Mouse (Mus musculus) retina, postnatal 7 days (tissue): ENCODE measurements around the gene Pappa.
A peak's percentile ranks its signal among the peaks of the same experiment; 100 is the strongest.

Experiments used
- DNase-seq: peaks from one replicate; pipeline ENCODE4 v3.0.0-alpha.2; 2012; ENCODE audit warnings: low read depth, low spot score

The Pappa gene

DNA sequence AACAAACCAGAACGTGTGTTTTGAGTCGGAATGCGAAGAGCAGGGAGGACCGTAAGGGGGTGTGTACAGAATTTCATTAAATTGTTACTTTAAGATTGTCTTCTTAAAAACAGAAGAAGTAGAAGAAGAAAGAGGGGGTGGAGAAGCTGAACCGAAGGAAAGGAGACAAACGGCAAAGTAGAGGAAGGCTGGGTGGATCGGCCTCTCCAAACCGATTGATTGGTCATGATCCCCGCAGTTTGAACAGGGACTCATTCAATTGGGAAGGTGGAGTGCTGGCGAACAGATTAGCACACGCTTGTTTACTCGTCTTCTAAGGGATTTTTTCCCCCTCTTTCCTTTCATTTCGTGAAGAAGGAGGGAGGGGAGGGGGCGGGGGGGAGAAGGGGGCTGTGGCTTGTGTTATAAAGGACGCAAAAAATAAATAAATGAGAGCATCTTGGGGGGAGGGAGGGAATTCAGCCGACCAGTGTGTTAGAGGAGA, at the start of gene Pappa:
Pappa (plus strand) TSS at position 434 of the 484 bp plus-strand sequence.
- DNase-seq: no peak

DNA sequence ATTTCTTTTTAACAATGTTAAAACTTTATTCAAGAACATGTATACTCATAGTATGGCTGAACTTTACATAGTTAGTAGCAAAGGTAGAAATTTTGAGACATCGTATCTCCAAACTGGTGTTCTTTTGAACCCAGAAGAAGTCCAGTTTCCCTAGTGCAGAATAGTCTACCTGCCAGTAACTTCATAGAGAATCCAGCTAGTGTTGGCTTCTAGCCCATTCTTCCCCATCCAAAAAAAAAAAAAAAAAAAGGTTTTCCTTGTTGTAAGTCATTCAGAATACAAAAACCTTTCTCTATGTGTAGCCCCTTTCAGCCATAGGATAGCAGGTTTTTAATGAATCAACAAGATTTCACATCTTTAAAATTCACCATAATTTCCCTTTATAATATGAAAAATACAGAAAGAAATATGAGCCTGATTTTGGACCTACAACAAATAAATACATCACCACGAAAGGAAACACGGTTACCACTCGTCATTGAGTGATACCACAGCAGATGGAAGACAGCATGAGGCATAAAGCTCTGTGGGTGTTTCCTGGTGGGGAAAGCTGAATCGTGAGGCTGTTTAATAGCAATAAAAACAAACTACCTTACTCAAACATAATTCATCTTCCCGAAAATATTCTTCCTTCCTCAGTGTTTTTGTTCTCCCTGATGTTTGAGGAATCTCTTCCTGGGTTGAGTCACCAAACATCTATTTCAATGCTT, 45.9 kb upstream of the Pappa start:
- no peak for DNase-seq

DNA sequence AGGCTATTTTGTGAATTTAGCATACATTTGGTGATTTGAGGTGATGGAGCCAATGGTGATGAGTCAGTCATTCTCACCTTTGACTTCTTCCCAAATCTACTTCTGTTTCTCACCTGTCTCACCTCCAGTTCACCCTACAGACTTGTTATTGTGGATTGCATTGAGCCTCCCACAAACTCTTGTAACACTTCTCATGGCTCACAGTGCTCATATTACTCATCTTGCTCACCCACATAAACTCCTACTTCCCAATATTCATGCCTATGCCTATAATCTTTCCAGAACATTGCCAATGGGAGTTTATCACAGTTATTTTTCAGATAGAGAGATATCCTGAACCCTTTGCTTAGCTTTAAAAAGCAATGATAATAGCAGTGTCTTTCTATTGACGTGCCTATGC, 37.1 kb upstream of the Pappa start:
- DNase-seq: no peak

DNA sequence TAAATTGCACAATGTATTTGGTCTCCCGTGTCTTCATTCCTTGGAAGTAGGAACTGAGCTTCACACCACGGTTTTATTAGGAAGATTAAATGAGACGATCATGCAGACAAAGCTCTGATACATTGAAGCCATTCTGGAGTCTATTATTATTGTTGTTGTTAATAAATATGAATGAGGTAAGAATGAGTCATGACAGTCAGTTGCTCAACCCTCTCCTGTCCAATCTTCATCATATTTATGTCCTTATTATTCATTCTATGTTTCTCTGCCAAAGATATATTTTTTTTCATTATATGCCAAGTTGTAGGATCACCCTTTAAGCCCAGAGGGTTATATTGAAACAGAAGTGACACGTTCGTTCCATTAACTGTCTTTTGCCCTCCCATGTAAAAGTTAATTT, 36.4 kb upstream of the Pappa start:
- no peak for DNase-seq

DNA sequence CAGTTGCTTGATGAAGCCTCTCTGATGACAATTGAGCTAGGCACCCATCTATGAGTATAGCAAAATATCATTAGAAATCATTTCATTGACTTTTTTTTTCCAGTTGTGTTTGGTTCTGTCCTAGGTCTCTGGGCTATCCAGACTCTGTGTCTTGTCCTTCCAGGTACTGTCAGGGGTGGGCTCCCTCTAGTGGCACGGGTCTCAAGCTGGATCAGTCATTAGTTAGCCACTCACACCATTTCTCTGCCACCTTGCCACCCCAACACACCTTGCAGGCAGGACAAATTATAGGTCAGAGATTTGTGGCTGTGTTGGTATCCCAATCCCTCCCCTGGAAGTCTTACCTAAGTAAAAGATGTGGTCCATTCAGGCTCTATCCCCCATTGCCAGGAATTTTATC, 31.8 kb upstream of the Pappa start:
- no peak for DNase-seq

DNA sequence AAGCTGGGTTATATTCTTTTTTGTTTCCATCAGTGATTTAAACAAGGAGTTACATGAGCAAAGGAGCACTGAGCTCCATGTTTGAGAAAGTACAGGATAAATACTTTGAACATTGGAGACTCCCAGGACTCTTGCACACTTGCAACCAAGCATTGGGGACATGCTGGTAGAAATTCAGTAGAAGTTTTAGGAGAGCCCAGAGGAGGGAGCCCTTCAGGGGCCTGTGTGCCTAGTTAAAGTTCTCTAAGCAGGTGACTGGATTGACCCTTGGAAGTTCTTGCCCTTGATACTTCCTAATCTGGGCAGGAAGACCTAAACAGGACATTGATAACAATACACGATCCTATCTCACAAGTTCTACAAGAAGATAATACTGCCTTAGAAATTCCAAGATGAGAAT, 3.6 kb upstream of the Pappa start:
- no peak for DNase-seq

DNA sequence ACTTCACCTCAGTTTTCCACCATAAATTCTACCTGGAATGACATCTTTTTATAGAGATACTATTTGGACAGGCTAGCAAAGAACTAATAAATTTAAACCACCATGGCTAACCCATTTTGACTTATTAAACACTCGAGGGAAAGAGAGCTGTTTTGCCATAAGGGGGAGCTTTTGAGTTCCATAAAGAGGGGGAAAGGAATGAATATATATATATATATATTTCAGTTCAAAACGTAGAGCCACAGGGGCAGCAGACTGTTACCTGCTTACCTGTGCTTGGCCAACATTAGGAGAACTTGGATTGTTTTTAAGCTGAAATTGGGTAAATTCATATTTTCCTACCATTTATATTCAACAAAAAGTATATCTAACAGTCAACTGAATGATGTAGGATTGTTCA, 1.1 kb upstream of the Pappa start:
- no peak for DNase-seq

DNA sequence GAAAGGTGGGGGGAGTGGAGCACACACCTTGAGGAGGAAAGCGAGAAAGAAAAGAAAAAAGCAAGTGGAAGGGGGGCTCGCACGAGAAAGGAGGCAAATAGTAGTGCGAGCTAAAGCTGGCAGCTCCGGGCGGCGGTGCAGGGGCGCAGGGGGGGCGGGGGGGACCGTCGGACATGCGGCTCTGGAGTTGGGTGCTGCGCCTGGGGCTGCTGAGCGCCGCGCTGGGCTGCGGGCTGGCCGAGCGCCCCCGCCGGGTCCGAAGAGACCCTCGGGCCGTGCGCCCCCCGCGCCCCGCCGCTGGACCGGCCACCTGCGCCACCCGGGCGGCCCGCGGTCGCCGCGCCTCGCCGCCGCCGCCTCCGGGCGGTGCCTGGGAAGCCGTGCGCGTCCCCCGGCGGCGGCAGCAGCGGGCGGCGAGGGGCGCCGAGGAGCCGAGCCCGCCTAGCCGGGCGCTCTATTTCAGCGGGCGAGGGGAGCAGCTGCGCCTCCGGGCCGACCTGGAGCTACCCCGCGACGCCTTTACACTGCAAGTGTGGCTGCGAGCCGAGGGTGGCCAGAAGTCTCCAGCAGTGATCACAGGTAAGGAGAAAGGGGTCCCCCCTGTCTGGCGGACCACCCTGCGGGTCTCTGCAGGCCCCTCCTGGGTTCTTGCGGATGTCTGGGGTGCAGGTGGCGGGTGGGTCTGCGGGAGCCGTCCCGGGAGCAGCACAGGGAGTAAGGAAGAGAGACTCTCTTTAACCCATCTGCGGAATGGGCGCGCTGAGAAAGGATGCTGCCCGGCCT, 586 bp downstream of the Pappa start:
- DNase-seq: no peak

DNA sequence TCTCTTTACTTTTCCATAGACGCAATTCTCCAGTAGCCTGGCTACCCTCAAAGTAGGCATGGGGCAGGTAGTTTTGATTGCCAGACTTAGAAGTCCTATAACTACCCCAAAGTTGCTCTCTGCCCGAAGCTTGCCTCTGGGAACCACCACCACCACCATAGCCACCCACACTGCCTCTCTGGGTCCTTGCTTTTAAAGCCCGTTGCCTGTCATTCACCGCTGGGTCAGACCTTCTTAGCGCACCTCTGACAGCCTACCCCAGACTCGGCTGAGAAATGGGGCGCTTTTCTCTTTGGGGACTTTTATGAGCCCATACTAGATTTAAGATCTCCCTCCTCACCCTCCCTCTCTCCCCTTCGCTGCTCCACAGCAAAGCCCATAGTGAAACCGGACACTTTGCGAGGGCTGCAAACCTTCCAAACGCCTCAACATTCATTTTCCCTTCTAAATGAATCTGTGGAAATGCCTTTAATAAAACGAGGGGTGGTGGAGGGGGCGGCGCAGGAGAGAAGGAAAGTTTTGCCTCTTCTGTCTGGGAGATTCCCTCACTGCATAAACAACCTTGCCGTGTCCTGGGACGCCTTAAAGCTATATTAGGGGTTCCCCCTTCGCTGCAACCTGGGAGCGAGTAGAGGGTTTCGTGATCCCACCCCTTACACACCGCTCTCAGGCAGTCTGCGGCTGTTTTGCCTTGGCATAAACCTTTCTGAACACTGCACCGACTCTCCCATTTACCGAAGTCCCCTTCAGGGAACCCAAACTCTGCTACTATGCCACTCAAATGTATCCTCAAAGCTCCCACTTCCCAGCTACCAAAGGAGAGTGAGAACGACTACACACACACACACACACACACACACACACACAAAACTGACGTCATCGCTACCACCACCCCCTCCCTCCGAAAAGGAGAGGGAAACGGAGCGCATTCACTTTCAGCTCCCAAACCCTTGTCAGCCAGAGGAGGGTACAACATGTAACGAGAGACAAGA, 1.7 kb downstream of the Pappa start:
- DNase-seq: no peak

DNA sequence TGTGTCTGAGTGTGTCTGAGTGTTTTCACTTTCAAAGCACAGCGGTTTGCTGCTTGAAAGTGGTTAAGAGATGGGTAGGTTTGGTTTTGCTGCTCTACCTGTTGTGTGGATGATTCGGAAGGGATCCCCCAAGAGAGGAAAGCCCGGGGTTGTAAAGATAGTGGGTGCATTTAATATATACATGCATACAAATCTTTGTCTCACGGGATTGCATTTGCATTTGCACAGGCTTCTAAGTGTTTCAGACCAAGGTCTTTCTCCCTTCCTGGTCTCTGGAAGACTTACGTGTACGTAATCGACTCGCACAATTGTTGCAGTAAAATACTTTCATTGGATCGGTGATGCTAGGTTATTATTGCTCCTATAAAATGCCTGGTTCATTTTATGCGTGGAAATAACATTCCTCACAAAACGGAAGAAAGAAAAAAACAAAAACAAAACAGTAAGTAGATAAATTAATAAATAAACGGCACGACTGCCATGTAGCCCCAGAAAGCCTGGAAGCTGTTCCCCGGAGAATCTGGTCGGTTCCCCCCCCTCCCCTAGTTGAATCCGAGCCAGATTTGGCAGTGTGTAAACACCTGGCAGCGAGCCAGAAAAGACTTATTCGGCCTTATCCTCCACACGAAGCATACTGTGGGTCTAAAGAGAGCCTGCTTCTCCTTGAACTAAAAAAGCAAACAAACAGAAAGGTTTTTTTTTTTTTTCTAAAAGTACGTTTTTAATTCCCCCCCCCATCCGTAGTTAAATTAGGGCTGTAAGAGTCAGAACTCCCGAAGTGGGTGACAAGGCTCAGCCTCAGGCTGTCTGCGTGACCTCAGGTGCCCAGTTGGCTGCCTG, 2.7 kb downstream of the Pappa start:
- DNase-seq: peak; percentile 76

DNA sequence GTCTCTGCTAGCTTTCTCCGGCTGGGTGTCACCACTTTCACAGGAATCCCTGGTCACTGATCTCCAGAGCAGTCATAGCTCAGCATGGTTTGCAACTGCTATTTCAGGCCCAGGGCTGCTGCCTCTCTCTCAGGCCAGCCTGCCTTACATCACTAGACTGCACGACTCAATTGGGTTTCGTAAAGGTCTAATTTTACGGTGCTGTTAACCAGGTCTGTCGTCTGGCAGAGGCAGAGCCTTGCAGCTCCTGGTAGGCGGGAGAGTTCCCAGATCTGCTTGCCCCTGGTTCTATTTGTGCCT, 3.3 kb downstream of the Pappa start:
- no peak for DNase-seq

DNA sequence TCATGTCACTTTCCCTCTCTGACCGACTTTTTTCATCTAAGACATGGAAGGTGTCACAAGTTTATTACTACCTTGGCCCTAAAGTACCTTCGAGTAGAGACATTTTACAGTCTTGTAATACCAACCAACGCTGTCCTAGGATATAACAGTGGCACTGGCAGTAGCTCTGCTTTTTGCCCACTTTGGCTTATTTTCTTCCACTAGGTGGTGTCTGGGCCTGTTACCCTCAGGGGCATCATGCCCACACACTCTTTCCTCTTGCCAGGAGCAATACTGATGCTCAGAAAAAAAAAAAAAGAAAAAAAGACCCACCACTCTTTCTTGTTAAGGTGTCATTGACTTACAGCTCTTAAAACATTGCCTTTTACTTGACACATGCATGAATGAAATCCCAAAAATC, 8.7 kb downstream of the Pappa start:
- no peak for DNase-seq

DNA sequence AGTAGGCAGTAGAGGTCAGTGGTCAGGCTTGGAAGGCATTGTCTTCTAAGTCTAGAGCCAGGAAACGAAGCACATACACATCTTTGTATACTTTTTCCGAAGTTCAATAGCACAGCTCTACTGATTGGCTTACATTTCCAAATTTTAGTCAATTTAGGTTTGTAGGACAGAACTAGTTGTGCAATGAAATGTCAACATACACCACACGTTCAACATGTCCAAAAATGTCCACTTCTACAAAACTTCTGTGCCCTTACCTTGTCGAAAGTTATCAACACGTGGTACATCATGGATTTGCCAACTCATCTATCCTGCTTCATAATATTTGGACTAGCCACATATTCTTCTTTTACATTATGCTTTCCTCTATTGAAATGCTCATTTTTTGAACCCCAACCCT, 10.4 kb downstream of the Pappa start:
- no peak for DNase-seq

DNA sequence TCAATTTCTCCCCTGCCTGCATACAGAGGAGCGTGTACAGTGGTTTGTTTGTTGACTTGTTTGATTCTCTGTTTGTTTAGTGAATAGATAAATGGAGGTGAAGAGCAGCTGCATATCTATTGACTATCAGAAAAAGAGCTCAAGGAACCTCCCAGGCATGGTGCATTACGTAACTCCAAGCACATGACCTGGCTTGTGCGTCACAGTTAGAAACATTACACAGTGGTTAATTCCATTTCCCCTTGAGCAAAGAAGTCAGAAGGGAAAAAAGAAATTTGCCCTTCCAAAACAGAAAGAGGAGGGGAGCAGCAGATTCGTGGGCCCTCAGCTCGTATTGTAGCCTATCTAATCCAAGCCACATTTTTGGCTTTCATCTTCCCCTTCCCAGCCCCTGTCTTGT, 11.1 kb downstream of the Pappa start:
- no peak for DNase-seq

DNA sequence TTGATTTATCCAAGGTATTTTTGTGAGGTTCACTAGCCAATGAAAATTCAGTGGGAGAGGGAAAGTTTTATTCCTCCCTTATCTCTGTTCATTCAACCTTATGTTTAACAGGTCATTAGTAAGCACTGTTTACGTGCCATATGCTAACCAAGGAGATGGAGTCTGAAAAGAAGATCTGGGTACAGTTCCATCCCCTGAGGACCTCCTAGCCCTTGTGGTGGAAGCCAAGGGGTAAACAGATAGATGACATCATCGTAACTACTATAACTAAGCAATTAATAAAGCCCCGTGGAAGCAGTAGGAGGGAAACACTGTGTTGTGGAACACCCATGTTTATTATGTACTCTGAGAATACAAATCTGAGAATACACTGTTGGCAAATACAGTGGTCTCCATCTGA, 12.6 kb downstream of the Pappa start:
- DNase-seq: no peak

DNA sequence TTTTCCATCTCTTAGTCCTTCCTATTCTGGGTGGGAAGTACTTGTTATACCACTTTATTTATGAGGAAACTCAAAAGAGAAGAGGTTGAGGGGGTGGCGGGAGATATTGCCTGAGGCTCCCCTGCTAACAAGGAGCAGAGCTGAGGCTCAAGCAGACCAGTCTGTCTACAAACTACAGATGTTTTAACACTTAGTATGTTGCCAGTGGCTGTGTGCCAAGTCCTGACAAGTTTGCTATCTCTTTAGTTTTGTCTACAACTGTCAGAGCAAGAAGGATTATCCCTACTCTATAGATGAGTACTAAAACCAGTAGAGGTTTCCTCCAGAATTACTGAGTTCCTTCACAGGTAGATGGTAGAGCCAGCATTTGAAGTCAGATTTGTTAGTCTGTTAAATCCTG, 23.0 kb downstream of the Pappa start:
- no peak for DNase-seq

DNA sequence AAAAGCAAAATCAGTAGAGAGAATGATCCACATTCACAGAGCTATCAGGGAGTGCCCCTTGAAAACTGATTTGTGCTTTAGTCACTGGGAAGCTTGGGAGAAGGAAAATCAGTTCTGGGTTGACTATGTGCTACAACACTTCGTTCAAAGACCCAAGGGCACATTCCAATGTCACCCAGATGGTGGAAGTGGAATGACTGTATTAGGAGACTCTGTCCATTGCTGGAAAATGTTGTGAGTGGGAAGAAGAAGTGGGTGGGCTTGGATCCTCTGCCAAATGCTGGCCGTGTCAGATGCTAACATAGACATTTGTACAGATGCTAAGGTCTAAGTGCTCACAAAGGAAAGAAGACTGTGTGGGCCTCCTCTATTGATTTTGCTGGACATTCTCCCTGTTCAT, 29.6 kb downstream of the Pappa start:
- DNase-seq: no peak

DNA sequence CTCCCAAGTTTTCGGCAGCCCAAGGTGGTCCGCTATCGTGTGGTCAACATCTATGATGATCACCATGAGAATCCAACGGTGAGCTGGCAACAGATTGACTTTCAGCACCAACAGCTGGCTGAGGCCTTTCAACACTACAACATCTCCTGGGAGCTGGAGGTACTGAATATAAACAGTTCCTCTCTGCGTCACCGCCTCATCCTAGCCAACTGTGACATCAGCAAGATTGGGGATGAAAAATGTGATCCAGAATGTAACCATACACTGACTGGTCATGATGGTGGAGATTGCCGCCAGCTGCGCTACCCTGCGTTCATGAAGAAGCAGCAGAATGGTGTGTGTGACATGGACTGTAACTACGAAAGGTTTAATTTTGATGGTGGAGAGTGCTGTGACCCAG, 32.3 kb downstream of the Pappa start:
- DNase-seq: no peak

DNA sequence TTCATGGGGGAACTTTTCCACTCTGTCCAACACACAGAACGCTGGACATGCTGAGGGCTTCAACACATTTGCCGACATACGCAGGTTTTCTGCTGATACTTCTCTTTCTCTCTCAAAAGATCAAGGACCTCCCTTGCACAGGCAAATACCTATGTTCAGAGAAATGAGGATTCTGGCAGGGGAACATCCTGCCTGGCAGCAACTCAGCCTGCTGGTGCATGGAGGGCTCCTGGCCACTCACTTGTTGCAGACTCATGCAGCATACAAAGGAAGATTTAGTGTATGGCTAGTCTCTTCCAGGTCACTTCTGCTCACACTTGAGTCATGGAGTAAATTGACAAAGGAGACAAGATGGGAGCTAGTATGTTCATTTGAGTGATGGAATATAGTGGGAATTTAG, 34.7 kb downstream of the Pappa start:
- no peak for DNase-seq

DNA sequence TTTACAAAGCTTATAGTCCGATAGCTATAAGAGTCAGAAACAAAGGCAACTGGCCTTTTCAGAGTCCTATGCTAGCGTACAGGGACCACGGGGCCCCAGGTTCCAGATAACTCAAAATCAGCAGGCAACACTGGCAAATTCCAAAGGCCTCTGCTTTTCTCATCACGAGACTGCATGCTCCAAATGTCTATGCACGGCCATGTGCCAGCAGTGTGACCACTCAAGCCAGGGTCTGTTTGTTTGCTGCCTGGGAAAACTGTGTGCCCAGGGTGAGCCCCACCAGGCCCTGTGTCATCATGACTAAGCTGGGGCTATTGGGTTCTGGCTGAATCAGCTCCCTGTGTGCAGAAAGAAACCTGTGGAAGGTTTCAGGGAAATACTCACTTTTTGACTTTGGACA, 35.5 kb downstream of the Pappa start:
- DNase-seq: no peak

DNA sequence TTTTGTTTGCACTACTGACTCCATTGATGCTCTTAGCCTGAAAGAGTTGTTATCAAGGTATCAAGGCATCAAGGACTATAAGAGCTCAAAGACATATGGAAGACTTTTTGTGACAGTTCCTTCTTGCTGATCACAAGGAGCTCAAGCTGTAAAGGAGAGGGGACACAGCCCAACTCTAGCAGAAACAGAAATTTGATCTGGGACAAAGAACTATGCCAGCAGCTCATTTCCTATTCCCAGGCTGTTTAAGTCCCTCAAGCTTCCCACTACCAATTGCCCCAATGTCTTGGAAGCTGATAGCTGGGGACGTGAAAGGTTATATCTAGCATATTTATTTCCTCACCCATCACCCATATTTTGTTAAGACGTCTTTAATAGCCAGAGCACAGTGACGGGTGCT, 39.7 kb downstream of the Pappa start:
- no peak for DNase-seq
